9 mouse cellular contexts compared by ENCODE assay signal in genomic region chr19:12433033-12433432, GRCm38 (mm10). TPM values are rescaled to one million over a fixed set of nuclear protein-coding genes. Genes with fewer than 3 reads are reported as not detected.
DNase-seq lines count a peak whose midpoint lies in the region; ATAC-seq and TF ChIP-seq lines count a peak whose summit lies in the region.
"Had no signal": no experiment of that assay in that cellular context is flagged by ENCODE, and none has a peak within 500 bp of the region (broad histone marks: within the 10 kb centered on the region; RNA-seq: fewer than 3 reads in every experiment).

No protein-coding gene starts in this region.

- no peak overlapping the region for H3K4me2 ChIP-seq in hindbrain, embryonic 11.5 days (replicated peaks; ENCODE audit: low read depth, low read length)
- H3K4me2 ChIP-seq in midbrain, postnatal 0 days (ENCODE audit: low read depth, low read length, poor library complexity, severe bottlenecking) = no peak overlapping the region

- no peak overlapping the region for H3K4me3 ChIP-seq in embryonic facial prominence, embryonic 10.5 days
- H3K4me3 ChIP-seq in hindbrain, embryonic 11.5 days (ENCODE audit: low read depth, low read length) = no peak overlapping the region
- no peak overlapping the region for H3K4me3 ChIP-seq in midbrain, postnatal 0 days (ENCODE audit: low read depth, low read length)
- H3K4me3 ChIP-seq: erythroblast, embryonic 14.5 days had no signal

- 7% methylated on average over 2 of the region's 2 CpGs for WGBS in embryonic facial prominence, embryonic 10.5 days
- WGBS in hindbrain, embryonic 11.5 days = 12% methylated on average over 2 of the region's 2 CpGs
- WGBS in midbrain, postnatal 0 days = 2% methylated on average over 2 of the region's 2 CpGs

- TF ChIP-seq CTCF in midbrain, postnatal 0 days (IDR thresholded peaks at IDR 0.05) = peak; percentile 72

- peak; percentile 12 for DNase-seq in right cerebral cortex, adult 18-20 months
- DNase-seq in right cerebral cortex, postnatal 14 days = no peak
- peak; percentile 23 for DNase-seq in embryonic facial prominence, embryonic 10.5 days (ENCODE audit: low spot score)
- peak; percentile 55 for DNase-seq in hindbrain, embryonic 11.5 days (ENCODE audit: low spot score)
- DNase-seq in layer of hippocampus, postnatal 14 days (ENCODE audit: low spot score in 2 of 2) = peak; percentile 13 to 54
- peak; percentile 72 for DNase-seq in midbrain, postnatal 0 days (ENCODE audit: low spot score)
- DNase-seq in thymus, adult 18-20 months = no peak

- no peaks in the 10 kb centered on the region for H3K27me3 ChIP-seq in embryonic facial prominence, embryonic 10.5 days (replicated peaks; ENCODE audit: low read depth, poor library complexity, severe bottlenecking)
- H3K27me3 ChIP-seq in hindbrain, embryonic 11.5 days (ENCODE audit: control insufficient read depth, insufficient read depth, low read length) = no peaks in the 10 kb centered on the region
- H3K27me3 ChIP-seq in midbrain, postnatal 0 days (ENCODE audit: insufficient read depth, low read length) = no peaks in the 10 kb centered on the region

- no peaks in the 10 kb centered on the region for H3K4me1 ChIP-seq in embryonic facial prominence, embryonic 10.5 days
- no peaks in the 10 kb centered on the region for H3K4me1 ChIP-seq in hindbrain, embryonic 11.5 days (replicated peaks; ENCODE audit: control insufficient read depth, insufficient read depth, low read length)
- no peaks in the 10 kb centered on the region for H3K4me1 ChIP-seq in midbrain, postnatal 0 days (ENCODE audit: insufficient read depth, low read length)

- H3K9ac ChIP-seq in hindbrain, embryonic 11.5 days (ENCODE audit: low read depth, low read length) = no peak overlapping the region
- no peak overlapping the region for H3K9ac ChIP-seq in midbrain, postnatal 0 days (replicated peaks; ENCODE audit: low read length, poor library complexity, severe bottlenecking)

- H3K27ac ChIP-seq in embryonic facial prominence, embryonic 10.5 days (replicated peaks) = no peak overlapping the region
- no peak overlapping the region for H3K27ac ChIP-seq in hindbrain, embryonic 11.5 days (ENCODE audit: low read depth, low read length)
- no peak overlapping the region for H3K27ac ChIP-seq in midbrain, postnatal 0 days (ENCODE audit: low read depth, low read length)

- no peaks in the 10 kb centered on the region for H3K9me3 ChIP-seq in embryonic facial prominence, embryonic 10.5 days
- no peaks in the 10 kb centered on the region for H3K9me3 ChIP-seq in hindbrain, embryonic 11.5 days (ENCODE audit: control insufficient read depth, low read length)
- H3K9me3 ChIP-seq in midbrain, postnatal 0 days (ENCODE audit: low read length) = no peaks in the 10 kb centered on the region

- no peaks in the 10 kb centered on the region for H3K36me3 ChIP-seq in embryonic facial prominence, embryonic 10.5 days (replicated peaks)
- no peaks in the 10 kb centered on the region for H3K36me3 ChIP-seq in hindbrain, embryonic 11.5 days (ENCODE audit: control insufficient read depth, insufficient read depth, low read length)
- H3K36me3 ChIP-seq in midbrain, postnatal 0 days (ENCODE audit: insufficient read depth, low read length) = no peaks in the 10 kb centered on the region

- peak; percentile 46 for ATAC-seq in activated CD4-positive, CD25-positive, alpha-beta regulatory T cell, adult 4 months
- peak; percentile 74 for ATAC-seq in hindbrain, embryonic 11.5 days (ENCODE audit: low FRiP score)
- ATAC-seq in midbrain, postnatal 0 days (ENCODE audit: low FRiP score) = 0 out of 2 replicates have a peak, but pooled peaks have one; percentile 13

RNA-seq across cellular contexts. Expression of gene Pfpl, which starts 5.3 kb away (rescaled TPM):
- polyA plus RNA-seq in activated CD4-positive, CD25-positive, alpha-beta regulatory T cell, adult 4 months (2017; shearing (Covaris generic)) = under 1 TPM in 1 of 2 experiments, not detected in 1; 0.33 TPM
- polyA plus RNA-seq in embryonic facial prominence, embryonic 10.5 days (2016; fragmentation: Nextera tagmentation; extraction: Ambion mirVana) = not detected in 2 replicates
- not detected in 2 replicates for polyA plus RNA-seq in hindbrain, embryonic 11.5 days (2014; fragmentation: Nextera tagmentation; extraction: Ambion mirVana)
- total RNA-seq in layer of hippocampus, postnatal 14 days (2021) = not detected
- total RNA-seq in midbrain, postnatal 0 days (2014; rRNA removed) = not detected in 2 replicates
- not detected in 2 replicates for polyA plus RNA-seq in midbrain, postnatal 0 days (2015; fragmentation: Nextera tagmentation; extraction: Ambion mirVana)
- polyA plus RNA-seq: erythroblast, embryonic 14.5 days had no signal

RNA-seq across cellular contexts. Expression of gene Olfr1441, which starts 15.8 kb away (rescaled TPM):
- polyA plus RNA-seq in activated CD4-positive, CD25-positive, alpha-beta regulatory T cell, adult 4 months (2017; shearing (Covaris generic)) = not detected
- not detected in 2 replicates for polyA plus RNA-seq in embryonic facial prominence, embryonic 10.5 days (2016; fragmentation: Nextera tagmentation; extraction: Ambion mirVana)
- not detected in 2 replicates for polyA plus RNA-seq in hindbrain, embryonic 11.5 days (2014; fragmentation: Nextera tagmentation; extraction: Ambion mirVana)
- not detected for total RNA-seq in layer of hippocampus, postnatal 14 days (2021)
- not detected in 2 replicates for total RNA-seq in midbrain, postnatal 0 days (2014; rRNA removed)
- not detected in 2 replicates for polyA plus RNA-seq in midbrain, postnatal 0 days (2015; fragmentation: Nextera tagmentation; extraction: Ambion mirVana)
- polyA plus RNA-seq: erythroblast, embryonic 14.5 days had no signal

RNA-seq across cellular contexts. Expression of gene Mpeg1, which starts 27.5 kb away (rescaled TPM):
- polyA plus RNA-seq in activated CD4-positive, CD25-positive, alpha-beta regulatory T cell, adult 4 months (2017; shearing (Covaris generic)) = under 1 TPM in 1 of 2 experiments, not detected in 1; 0.28 TPM
- 0.08 and 0.17 TPM in 2 replicates for polyA plus RNA-seq in embryonic facial prominence, embryonic 10.5 days (2016; fragmentation: Nextera tagmentation; extraction: Ambion mirVana)
- polyA plus RNA-seq in hindbrain, embryonic 11.5 days (2014; fragmentation: Nextera tagmentation; extraction: Ambion mirVana) = 0.60 and 1.0 TPM in 2 replicates
- total RNA-seq in layer of hippocampus, postnatal 14 days (2021) = 1 to 10 TPM; 5.4 to 5.6 TPM
- 2.7 and 4.2 TPM in 2 replicates for total RNA-seq in midbrain, postnatal 0 days (2014; rRNA removed)
- 0.83 and 0.88 TPM in 2 replicates for polyA plus RNA-seq in midbrain, postnatal 0 days (2015; fragmentation: Nextera tagmentation; extraction: Ambion mirVana)

RNA-seq across cellular contexts. Expression of gene Olfr1440, which starts 46.0 kb away (rescaled TPM):
- not detected for polyA plus RNA-seq in activated CD4-positive, CD25-positive, alpha-beta regulatory T cell, adult 4 months (2017; shearing (Covaris generic))
- not detected in 2 replicates for polyA plus RNA-seq in embryonic facial prominence, embryonic 10.5 days (2016; fragmentation: Nextera tagmentation; extraction: Ambion mirVana)
- polyA plus RNA-seq in hindbrain, embryonic 11.5 days (2014; fragmentation: Nextera tagmentation; extraction: Ambion mirVana) = not detected in 2 replicates
- total RNA-seq in layer of hippocampus, postnatal 14 days (2021) = not detected
- total RNA-seq in midbrain, postnatal 0 days (2014; rRNA removed) = not detected in 2 replicates
- not detected in 2 replicates for polyA plus RNA-seq in midbrain, postnatal 0 days (2015; fragmentation: Nextera tagmentation; extraction: Ambion mirVana)
- polyA plus RNA-seq: erythroblast, embryonic 14.5 days had no signal

Comparison
In these comparisons a context has a peak if more than half of its experiments do, and no peak if none do; other contexts are left out.
1. DNase-seq: peak in right cerebral cortex, adult 18-20 months (single experiment), embryonic facial prominence, embryonic 10.5 days (single experiment), hindbrain, embryonic 11.5 days (single experiment), layer of hippocampus, postnatal 14 days (2 of 2) and midbrain, postnatal 0 days (single experiment); none in right cerebral cortex, postnatal 14 days (single experiment) and thymus, adult 18-20 months (0 of 2).
2. ATAC-seq: peak in every context shown above with its lines; median percentile 74 in hindbrain, embryonic 11.5 days; 46 in activated CD4-positive, CD25-positive, alpha-beta regulatory T cell, adult 4 months; 13 in midbrain, postnatal 0 days.